Mouse (Mus musculus) ovary, postnatal 10 days (tissue): Measurements from ENCODE around the gene H2afy2.

Source experiments
- DNase-seq: peaks from one replicate; pipeline ENCODE4 v3.0.0; 2022; ENCODE audit warnings: low spot score

H2afy2 gene

DNA sequence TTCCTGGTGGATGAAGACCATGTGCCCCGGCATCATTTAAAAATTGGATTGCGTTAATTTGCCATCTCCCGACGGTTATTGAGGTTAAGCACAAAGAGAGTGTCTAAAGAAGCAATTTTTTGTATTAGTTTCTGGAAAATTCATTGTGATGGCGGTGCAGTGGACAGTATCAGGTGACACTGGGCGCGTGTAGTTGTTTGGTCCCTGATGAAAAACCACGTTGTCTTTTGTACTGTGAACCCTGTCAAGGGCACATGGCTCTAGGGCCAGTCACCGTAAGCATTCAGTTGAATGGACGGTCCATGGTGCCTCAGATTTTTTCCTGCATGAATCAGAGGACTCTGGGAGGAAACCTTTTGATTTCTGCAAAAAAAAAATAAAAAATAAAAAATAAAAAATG is 467 bp upstream of the H2afy2 start:
- DNase-seq, result no peak

DNA sequence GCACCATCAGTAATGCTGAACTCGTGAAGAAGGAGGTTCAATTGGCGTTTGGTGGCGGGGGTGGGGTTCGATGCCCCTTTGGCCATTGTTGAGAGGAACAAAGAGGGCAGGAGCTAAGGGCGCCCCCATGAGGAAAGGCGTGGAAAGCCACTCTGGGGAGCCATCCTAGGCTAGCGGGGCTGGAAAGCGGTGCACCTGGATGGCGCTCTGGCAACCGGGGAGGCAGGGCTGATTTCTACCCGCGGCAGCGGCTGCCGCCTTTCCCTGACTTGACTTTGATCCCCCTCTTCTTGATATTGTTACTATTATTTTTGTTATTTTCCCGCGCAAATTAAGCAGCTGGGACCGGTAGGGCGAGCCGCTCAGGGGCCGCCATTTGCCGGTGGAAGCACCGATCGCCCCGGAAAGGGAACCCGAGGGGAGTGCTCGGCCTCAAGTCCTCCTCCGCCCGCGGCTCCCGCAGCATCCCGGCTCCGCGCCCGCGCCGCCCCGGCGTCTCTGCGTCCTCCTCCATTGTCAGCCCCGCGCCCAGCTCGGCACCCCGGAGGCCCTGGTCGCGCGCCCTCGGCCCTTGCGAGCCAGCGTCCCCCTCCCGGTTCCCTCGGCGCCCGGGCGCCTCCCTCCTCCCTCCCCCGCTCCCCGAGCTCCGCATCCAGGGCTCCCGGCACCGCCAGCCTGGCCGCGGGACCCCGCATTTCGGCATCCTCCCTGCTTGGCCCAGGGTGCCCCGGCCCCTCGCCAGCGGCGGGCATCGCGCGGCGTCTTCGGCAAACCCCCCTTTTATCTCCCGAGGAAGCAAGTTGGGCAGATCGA is 942 bp downstream of the H2afy2 start:
- peak; percentile 49 for DNase-seq

DNA sequence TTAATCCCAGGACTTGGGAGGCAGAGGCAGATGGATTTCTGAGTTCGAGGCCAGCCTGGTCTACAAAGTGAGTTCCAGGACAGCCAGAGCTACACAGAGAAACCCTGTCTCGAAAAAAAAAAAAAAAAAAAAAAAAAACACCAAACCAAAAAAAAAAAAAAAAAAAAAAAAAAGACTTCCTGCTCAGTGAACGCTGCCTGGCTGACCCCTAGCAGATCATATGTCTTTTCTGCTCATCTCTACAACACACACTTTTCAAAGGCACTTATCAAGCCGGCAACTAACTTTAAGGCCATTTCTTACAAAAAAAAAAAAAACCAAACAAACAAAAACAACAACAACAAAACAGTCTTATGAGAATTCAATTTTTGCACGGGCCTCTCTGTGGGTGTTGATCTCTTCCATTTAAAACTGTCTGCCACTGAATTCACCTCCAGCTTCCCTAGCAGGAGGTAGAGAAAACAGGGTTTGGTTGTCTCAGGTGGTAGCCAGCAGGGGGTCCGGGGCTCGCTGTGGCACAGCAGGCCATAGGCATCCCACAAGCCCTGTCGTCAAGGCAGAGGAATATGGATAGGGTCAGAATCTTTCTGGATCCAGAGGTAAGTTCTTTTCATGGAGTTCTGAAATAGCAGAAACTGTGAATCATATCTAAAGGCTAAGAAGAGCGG is 2.4 kb downstream of the H2afy2 start:
- DNase-seq, result no peak

DNA sequence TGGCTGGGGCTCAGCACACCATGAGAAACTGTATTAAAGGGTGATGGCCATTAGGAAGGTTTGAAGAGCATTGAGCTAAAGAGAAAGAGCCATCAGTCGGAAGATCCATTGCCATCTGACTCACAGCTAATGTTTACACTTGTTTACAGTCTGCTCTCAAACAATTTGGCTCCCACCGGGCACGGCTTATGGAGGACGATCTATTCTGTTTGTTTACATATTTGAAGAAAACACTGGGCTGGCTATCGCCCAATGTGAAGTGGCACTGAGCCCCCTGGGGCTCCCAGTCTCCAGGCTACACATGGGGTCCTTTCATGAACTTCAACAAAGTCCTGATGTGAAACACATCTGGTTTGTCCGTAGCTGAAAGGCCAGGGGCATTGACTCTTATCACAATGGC is 17.1 kb downstream of the H2afy2 start:
- no peak for DNase-seq

DNA sequence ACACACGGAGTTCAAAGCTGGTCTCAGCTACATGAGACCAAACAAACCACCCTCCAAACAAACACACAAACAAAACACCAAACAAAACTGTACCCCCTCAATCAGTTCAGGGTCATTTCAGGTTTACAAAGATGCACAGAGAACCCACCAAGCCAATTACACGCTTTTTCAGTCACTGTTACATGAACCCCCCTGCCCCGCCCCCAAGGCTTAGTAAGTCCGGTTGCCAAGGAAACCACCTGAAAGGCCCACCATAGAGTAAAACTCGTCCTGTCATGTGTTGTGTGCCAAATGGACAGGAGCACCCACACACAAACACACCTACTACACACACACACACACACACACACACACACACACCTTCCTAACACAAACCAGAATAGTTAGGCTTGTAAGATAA is 18.4 kb downstream of the H2afy2 start:
- DNase-seq, result no peak

DNA sequence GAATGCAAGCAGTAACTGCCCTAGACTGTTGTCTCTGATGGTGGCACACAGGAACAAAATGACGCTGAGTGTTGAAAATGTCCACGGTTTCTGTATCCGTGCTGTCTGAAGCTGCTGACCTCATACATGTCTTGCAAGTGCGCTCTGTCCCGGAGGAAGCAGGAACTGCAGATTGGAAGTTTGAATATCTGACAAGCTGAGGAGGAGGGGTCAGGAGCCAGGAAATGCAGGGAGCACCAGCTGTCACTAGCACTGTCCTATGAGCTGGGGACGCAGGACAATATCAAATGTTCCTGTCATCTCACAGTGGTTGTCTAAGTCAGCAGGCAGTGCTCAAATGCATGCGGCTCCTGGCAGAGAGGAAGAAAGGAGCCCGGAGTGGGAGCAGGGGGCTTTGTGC is 19.3 kb downstream of the H2afy2 start:
- DNase-seq, result no peak

DNA sequence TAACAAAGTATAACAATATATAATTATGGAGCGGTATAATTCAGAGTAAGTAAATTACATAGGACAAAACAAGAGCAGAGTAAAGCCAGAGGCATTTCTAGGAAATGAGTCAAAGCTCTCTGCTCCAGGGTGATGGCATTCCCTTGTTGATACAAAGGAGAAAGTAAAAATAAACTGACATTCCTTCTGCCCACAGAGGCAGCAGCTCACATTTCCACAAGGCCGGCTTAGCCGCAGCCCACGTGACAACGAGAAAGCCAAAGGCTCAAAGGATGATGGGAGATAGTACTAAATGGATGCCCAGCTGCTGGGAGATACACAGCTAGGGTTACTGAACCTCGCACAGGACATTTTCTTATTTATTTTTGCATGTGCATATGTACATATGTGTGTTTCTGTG is 24.1 kb downstream of the H2afy2 start:
- no peak for DNase-seq

DNA sequence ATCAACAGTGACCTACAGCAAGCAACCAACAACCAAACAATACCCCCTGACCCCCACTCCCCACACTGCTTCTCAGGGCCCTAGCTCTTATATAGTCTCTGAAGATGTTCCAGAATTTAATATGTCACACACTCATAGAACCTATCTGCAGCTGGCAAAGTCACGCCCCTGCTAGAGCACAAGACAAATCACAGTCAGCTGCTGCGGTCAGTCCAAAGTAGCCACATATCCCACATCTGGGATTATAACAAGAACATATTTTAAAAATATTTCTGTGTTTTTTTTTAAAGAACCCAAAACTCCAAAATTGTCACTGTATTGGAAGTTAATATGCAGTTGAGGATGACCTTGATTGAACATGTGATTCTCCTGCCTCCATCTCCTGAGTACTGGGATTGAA is 25.0 kb downstream of the H2afy2 start:
- DNase-seq, result no peak

DNA sequence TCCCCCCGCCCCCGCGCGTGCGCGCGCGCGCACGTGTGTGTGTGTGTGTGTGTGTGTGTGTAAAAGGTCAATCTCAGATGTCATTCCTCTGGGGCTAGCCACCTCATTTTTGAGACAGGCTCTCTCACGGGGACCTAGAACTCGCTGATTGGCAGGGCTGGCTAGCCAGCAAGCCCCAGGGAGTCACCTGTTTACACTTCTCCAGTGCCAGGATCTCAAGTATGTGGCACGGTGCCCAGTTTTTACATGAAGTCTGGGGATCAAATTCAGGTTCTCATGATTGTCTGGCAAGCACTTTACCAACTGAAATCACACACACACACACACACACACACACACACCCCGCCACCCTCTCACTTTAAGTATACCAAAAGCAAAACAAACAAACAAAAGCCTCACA is 26.9 kb downstream of the H2afy2 start:
- no peak for DNase-seq

DNA sequence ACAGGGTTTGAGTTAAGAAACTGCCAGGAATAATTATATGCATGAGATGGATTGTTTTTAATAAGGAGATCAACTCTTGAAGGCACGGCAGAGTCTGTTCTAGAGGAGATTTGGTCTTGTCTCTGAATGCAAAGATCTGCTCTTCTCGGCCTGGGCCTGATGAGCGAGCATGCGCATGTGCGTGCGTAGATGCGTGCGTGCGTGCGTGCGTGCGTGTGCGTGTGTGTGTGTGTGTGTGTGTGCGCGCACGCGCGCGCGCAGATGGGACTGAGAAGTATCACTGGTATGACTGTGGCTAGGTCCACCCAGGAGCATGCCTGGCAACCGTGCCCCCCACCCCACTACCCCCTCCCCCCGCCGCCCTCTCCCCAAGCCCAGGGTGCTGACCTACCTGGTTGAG is 30.9 kb downstream of the H2afy2 start:
- no peak for DNase-seq

DNA sequence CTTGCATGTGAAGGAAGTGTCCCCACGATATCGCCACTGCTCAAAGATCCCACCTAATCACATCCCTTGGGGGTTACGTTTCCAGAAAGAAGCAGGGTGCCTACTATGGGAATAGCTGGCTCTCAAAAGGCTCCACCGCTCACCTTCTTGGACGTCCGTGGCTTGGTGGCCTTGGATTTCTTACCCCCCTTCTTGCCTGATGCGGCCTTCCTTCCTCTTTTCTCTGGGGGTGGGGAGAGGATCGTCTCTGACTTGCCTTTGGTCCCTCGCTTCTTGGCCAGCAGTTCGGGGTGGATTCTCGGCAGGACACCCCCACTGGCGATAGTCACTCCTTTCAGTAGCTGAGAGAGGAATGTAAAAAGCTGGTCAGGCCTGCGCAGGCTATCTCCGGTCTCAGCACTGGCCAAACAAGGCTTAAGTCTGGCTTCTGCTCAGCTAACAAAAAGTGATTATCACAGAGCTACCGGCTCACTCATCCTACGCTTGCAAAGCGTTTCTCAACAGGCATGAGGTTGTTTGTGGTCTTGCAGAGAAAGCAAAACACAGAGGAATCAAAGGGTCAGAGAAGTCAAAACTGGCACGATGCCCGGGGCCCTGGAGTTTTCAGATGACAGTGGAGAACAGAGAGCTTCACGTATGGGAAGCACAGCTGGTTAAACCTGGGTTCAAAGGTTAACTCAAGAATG is 32.3 kb downstream of the H2afy2 start:
- no peak for DNase-seq

DNA sequence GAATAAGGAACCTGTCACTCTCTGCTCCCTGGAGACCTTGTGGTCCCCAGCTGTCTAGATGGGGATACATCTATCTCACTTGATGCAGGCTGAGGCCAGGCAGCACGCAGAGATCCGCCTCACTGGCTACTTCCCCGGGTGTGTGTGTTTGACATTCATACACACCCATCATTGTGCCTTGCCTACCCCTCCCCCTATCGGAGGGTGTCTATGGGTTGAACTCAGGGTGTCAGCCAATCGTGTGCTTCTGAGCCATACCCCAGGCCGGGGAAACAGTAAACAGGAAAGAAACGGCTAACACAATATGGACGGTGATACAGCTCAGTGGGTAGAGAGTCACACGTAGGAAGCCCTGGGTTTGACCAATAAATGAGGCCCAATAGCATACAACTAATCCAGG is 33.9 kb downstream of the H2afy2 start:
- DNase-seq, result no peak

DNA sequence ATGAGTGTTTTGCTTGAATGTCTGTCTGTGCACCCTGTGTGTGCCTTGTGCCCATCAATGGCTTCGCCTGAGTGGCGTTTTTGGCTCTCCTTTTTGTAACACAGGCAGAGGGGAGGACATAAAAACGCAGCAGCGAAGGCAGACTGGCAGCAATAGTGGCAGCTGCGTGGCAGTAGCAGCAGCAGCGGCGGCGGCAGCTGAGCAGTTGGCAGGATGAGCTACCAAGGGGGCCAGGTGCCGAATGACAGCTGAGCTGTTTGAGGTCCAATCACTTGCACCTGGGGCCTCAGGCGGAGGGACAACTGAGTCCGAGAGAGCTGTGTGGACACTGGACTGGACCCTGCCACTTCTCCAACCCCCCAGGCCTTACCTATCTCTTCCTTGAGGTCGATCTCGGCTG is 36.6 kb downstream of the H2afy2 start:
- no peak for DNase-seq

DNA sequence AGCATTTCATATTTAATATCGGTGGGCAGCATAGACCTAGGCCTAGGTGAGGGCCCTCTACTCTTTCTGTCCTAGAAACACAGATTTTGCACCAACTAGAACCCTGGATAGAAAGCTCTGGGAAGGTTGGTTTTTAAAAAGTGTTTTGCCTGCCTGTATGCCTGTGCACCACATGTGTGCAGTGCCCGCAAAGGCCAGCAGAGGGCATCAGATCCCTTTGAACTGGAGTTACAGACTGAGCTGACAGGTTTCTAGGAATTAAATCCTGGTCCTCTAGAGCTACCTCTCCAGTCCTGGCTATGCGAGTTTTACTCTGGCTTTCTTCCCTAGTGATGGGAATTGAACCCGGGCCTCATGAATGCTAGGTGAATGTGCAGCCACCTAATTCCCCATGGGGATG is 38.8 kb downstream of the H2afy2 start:
- DNase-seq, result no peak

DNA sequence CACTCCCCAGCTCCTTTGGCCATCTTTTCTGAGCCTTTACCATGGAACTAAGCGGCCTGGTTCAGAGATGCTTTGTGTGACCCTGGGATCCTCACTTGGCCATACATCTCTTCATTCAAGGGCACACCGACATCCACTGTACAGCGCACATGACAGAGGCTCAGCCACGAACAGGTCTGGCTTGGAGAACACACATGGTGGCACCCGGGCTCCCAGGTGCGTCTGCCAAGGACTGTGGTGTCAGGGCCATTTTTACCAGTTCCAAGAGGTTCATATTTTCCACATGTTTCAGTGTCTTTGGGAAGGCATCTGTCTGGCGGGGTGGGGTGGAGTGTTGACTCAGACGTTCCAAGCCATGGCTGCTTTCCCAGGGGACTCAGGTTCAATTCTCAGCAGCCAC is 41.6 kb downstream of the H2afy2 start:
- no peak for DNase-seq

DNA sequence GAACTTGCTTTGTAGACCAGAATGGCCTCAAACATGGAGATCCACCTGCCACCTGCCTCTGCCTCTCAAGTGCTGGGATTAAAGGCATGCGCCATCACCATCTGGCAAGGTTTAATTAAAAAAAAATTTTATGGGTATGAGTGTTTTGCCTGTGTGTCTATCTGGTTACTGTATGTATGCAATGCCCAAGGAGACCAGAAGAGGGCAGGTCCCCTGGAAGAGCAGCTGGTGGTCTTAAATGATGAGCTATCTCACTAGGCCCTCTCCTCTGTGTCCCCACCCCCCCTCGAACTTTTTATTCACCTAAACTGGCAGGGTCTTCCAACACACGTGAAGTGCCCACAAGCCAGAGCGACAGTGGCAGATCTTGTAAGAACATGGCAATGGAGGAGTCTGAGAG is 42.1 kb downstream of the H2afy2 start:
- DNase-seq, result no peak

DNA sequence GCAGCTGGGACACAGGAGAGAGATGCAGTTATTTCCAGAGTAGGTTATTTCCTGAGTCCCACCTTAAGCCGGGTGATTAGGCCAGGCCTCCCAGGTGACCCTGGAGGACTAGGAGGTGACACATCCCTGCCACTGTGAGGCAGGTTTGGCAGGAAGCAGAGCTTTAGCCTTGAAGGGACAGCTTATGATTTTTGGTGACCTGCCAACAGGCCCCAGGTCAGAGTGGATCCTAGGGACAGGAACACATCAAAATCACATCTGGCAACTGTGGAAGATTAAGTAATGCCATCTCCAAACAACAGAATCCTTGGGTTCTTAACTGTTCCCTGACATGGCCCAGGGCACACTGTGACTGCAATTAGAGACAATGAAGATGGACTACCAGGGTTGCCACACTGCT is 42.6 kb downstream of the H2afy2 start:
- DNase-seq, result no peak

DNA sequence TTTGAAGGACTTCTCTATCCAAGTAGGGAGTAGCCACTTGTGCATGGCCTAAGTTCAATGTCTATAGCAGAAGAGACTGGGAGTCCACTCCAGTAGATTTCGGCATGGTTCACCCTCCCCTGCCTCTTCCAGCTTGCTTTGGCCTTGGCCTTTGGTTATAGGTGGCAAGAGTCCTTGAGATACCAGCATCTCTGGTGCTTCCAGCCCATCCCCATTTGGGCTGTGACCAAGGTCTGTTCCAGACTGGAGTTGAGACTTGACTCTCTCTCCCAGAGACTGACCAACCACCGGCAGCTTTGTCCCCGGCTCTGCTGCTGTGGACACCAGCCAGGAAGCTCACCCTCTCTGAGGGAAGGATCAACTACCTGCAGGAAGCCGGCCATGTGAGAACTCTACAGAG is 45.8 kb downstream of the H2afy2 start:
- DNase-seq, result no peak

DNA sequence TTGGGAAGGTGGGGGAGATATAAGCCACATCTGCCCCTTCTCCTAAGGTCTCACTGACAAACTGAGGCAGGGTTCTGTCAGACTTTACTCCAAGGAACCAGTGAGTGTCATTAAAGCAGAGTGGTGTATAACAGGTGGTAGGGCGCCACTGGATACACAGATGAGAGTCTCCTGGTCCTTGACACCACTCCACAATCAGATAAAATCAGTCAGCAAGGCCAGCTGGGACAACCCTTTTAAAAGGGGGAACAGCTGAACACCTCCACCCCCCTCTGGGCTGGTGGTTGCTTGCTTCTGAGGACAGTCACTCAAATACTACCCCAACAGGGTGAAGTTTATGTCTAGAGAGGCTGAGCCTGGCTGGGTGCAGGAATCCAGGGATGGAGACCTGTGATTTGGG is 46.4 kb downstream of the H2afy2 start:
- DNase-seq, result no peak

DNA sequence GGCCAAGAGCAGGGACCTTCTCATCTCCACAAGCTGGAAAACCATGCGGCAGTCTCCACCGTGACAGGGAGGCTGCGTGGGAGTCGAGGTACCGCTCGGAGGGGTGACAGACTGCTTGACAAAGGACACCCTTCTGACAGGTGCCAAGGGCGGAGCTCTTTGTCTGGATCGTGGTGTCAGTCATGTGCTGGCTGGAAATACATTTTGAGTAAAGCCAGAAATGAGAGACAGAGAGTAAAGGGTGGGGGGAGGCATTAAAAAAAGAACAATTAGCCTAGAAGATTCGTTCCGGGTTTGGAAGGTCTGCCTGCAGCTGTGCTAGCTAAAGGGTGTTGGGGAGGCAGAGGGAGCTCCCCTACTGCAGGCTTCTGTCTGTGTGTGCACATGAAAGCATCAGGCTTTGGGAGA is 47.3 kb downstream of the H2afy2 start:
- no peak for DNase-seq

DNA sequence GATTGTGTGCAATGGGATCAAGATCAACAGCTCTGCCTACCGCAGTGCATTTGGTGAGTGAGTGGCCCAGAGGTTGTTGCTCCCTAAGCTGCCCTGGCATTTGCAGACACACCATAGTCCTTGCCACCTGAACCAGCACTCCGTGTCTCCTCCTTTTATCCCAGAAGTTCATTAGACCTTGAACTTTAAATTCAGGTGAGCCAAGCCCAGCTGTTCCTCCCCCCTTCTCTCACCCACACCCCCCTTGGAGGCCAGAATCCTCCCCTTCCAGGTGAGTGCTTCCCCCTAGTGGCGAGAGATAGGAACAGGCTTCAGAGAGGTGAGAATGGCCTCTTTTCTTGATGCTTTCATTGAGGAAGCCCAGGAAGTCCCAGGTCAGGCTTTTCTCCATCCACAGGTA is 49.6 kb downstream of the H2afy2 start:
- no peak for DNase-seq

DNA sequence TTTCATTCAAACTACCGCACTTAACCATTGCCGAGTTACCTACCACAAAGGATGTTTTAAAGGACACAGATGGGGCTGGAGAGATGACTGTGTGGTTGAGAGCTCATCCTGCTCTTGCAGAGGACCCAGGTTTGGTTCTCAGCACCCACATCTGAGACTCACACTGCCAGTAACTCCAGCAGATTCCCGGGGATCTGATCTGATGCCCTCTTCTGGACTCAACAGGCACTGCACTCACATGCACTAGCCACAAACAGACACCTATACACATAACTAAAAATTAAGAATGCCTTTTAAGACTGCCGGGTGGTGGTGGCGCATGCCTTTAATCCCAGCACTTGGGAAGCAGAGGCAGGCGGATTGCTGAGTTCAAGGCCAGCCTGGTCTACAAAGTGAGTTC is 53.8 kb downstream of the H2afy2 start:
- no peak for DNase-seq

DNA sequence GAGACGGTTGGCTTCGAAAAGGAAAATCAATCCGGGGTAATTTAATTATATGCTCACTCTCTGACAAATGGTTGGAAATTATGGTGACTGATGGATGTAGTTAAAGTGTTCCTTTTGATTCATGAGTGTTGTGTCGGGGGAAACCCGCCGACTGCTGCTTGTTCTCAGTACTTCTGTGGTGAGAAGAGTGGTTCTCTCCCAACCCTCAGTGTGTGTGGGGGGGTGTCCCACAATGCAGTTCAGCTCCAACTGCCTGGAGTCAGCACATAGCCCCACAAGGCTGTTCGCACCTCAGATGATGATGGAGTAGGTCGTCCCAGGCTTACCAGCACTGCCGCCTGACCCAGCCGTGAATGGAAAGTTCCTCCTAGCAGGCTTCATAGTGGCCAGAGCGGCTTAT is 54.8 kb downstream of the H2afy2 start:
- DNase-seq, result no peak
